Mouse (Mus musculus) brown adipose tissue, adult 24 weeks (tissue): ENCODE measurements around the gene Dnajc22. TPM values are rescaled to one million over a fixed set of nuclear protein-coding genes. Genes with fewer than 3 reads are reported as not detected.

ENCODE experiments used
- polyA plus RNA-seq: library from polyadenylated mRNA; stranded (reverse); fragments of >200 nt; gene quantifications from 2 replicates; pipeline ENCODE4 v1.2.4, GENCODE M21; 2012; ENCODE audit not compliant: missing spikeins, insufficient read depth, insufficient read length

The Dnajc22 gene
- polyA plus RNA-seq, 1 experiment: 9.6 TPM

Other genes with a start within 250 kb of the Dnajc22 start
- gene Kmt2d, start 222.0 kb upstream of the Dnajc22 start, polyA plus RNA-seq: 11.1 and 15.1 TPM in 2 replicates
- not detected in 2 replicates for gene Rhebl1, start 198.6 kb upstream of the Dnajc22 start, polyA plus RNA-seq
- 0.40 and 0.46 TPM in 2 replicates for gene Dhh, start 194.6 kb upstream of the Dnajc22 start, polyA plus RNA-seq
- gene Lmbr1l, start 174.9 kb upstream of the Dnajc22 start, polyA plus RNA-seq: 6.0 and 6.3 TPM in 2 replicates
- 520 and 550 TPM in 2 replicates for gene Tuba1b, start 158.6 kb upstream of the Dnajc22 start, polyA plus RNA-seq
- gene Gm49450, start 139.6 kb upstream of the Dnajc22 start, polyA plus RNA-seq: not detected in 2 replicates
- 125 and 132 TPM in 2 replicates for gene Tuba1a, start 139.5 kb upstream of the Dnajc22 start, polyA plus RNA-seq
- gene Tuba1c, start 63.3 kb upstream of the Dnajc22 start, polyA plus RNA-seq: 10.3 and 28.1 TPM in 2 replicates
- not detected in 2 replicates for gene Prph, start 38.0 kb upstream of the Dnajc22 start, polyA plus RNA-seq
- not detected in 2 replicates for gene Troap, start 18.6 kb upstream of the Dnajc22 start, polyA plus RNA-seq
- gene C1ql4, start 5.4 kb upstream of the Dnajc22 start, polyA plus RNA-seq: not detected in 2 replicates
- 8.5 and 10.9 TPM in 2 replicates for gene Spats2, start 32.7 kb downstream of the Dnajc22 start, polyA plus RNA-seq
- not detected in 2 replicates for gene Kcnh3, start 131.7 kb downstream of the Dnajc22 start, polyA plus RNA-seq
- gene Mcrs1, start 158.8 kb downstream of the Dnajc22 start, polyA plus RNA-seq: 23.3 and 30.6 TPM in 2 replicates
- gene Prpf40b, start 201.9 kb downstream of the Dnajc22 start, polyA plus RNA-seq: 17.9 and 18.5 TPM in 2 replicates
- gene Fam186b, start 202.7 kb downstream of the Dnajc22 start, polyA plus RNA-seq: not detected in 2 replicates